Mouse (Mus musculus) CD4-positive, CD25-positive, alpha-beta regulatory T cell, adult 4 months (primary cell): ENCODE measurements at regions not wholly inside any gene's neighbourhood (a gene's known extent, or its start where the extent isn't known, plus 50 kb on each side); places are given as distances from the start of the nearest gene placed in this dataset.

Source experiments
- ATAC-seq: one replicate; pipeline ENCODE4 v1.8.0; 2017

DNA sequence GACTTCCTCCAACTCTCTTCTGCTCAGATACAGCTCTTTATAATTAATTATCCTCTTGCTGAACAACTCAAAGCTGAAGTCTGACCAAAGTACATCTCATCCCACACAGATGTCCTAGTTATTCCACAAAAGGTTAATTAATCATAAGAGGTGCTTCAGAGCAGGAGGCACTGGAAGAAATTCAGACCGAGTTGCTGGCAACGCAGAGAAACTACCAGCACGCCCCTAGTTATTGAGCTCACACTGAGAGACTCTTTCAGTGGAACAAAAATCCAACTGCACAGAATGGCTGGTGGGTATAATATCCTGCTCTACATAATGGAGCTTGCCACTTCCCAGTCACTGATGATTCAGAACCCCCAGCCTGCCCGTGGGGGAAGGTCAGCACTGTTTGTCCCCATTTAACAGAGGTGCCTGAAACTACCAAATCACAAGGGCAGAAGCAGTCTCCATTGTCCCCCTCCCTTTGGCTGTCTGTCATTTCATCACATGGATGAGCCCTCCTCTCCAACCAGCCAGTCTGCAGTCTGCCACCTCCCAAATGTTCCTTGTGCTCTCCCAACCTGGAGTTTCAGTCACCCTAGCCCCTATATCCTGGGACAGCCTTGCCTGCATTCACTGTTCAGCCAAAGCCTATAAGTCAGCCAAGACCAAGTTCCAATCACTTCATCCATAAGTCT, 170.3 kb upstream of the Creb1 start:
- ATAC-seq, result no peak

DNA sequence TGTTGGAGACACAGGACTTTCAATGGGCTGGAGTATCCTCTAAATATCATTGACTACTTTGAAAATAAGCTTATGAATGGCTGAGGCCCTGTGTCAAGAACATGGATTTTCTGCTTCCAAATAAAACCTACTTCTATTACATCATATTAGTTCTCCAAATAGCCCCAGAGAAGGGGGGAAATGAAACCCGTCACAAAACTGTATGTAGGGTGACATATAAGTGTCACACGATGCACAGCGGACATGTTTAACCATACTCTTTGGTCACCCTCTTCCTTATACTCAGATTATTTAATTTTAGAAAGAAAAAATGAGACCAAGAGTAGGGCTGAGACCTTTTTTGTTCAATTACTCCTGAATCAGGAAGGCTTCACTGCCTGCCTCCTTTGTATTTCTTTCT, 189.2 kb upstream of the Creb1 start:
- no peak for ATAC-seq

- ATAC-seq, result no peak
Observed at GRCm38 (mm10) chr1:64341596-64341995, 190.8 kb upstream of the Creb1 start.

GRCm38 (mm10) chr1:64338575-64338961, 193.9 kb upstream of the Creb1 start:
- ATAC-seq, result no peak

GRCm38 (mm10) chr1:64337619-64338574, 194.5 kb upstream of the Creb1 start:
- ATAC-seq, result no peak

GRCm38 (mm10) chr1:64331566-64331965, 200.9 kb upstream of the Creb1 start:
- ATAC-seq, result no peak

DNA sequence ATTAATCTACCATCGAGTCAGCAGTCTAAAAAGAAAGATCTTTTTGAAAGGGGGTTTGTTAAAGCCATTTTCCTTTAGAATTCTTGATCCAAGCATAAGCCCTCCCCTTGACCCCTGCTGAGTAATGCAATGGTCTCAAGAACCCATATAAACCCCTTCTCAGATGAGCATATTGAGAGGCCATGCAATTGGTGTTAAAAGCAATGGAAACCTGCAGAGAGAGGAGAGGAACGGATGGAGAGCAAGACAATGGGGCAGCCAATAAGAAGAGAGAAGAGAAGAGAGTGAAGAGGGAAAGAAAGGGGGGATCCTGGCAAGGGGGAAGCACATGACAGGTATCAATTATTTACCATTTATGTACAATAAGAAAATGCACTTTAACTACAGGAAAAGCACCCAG, 201.7 kb upstream of the Creb1 start:
- no peak for ATAC-seq

DNA sequence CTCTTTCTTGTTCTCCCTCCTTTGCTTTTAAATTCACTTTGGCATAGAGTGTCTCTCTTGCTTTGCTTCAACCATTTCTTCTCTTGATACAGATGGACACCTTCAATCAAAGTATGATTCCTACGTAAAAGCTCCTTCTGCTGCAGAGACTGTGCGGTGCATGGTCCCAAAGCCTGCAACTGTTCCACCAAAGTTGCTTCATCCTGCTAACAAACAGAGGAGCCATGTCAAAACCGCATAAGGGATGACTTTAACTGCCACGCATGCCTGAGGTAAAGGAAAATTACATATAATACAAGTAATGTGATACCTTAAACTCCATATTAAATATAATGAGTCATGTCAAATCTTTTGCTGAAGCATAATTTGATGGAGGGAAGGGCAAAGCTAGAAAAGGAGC, 200.1 kb upstream of the Klf7 start:
- no peak for ATAC-seq

- ATAC-seq, result no peak
Observed at GRCm38 (mm10) chr1:64319155-64319582, 197.1 kb upstream of the Klf7 start.

- ATAC-seq, result no peak
Observed at GRCm38 (mm10) chr1:64318440-64319154, 196.5 kb upstream of the Klf7 start.

- ATAC-seq, result no peak
Observed at GRCm38 (mm10) chr1:64317032-64317636, 195.1 kb upstream of the Klf7 start.

GRCm38 (mm10) chr1:64311371-64311770, 189.3 kb upstream of the Klf7 start:
- no peak for ATAC-seq

DNA sequence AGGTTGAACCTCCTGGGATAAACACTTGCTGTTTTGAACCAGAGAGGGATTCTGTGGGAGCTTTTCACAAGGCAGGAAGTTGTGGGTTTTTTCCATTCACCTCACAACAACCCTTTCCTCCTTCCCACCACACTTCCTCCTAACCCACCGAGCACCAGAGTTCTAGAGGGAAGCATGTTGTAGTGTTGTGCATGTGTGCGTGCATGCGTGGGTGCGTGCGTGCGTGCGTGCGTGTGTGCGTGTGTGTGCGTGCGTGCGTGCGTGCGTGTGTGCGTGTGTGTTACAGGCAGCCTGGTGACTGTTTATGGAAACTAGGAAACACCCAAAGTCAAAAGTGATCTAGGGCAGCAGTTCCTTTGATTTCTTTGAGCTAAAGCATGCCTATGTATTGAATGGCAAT, 186.5 kb upstream of the Klf7 start:
- peak; percentile 62 for ATAC-seq

DNA sequence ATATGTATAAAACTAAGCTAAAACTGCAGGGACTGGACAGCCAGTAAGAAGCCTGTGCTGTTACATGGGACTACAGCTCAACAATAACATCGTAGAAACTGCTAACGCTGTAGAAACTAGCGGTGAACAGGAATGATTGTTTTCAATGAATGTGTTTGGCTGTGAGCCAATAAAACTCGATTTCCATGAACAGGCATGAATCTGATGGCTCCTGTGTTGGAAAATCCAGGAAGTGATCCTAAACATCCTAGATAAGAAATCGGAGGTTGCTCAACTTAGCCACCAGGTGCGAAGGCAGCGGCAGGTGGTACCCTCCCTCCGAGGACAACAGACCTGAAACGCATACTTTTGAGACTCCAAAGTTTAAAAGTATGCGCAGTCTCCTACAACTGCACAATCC, 186.0 kb upstream of the Klf7 start:
- no peak for ATAC-seq

DNA sequence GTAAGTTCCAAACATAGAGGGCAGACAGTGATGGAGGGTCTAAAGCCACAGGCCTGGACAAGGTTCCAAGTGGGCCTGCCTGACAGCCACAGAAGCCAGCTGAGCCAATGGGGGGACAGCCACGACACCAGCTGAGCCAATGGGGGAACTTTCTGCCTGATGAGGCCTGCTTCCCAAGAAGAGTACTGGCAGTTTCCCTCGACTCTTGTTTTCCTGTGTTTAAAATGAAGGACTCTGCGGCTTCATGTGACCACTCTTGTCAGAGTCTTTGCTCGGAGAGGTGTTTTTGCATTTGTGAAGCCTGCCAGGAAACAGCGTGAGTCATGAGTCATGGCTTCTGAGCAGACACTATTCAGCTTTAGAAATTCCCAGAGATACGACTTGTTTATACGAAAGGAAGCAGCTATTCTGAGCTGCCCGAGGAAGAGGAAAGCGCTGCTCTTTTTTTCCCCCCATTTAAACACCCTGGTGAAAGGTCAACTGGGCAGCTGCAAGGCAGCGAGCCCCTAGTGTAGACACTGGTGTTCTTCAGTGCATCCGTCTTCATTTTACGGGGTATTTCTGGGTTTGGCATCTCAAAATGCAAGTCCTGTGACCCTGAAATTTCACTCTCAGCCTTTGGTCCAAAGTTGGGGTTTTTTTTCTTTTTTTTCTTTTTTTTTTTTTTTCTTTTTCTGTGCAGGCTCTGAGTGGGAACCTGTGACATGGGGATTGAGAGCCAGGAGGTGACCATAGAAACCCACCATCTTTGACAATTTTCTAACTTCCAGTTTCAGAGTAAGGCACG, 183.5 kb upstream of the Klf7 start:
- peak; percentile 38 for ATAC-seq

- peak; percentile 81 for ATAC-seq
Observed at GRCm38 (mm10) chr1:64302833-64303358, 180.8 kb upstream of the Klf7 start.

GRCm38 (mm10) chr1:64301530-64302061, 179.5 kb upstream of the Klf7 start:
- no peak for ATAC-seq

- peak; percentile 45 for ATAC-seq
Observed at GRCm38 (mm10) chr1:64300951-64301529, 179.0 kb upstream of the Klf7 start.

- no peak for ATAC-seq
Observed at GRCm38 (mm10) chr1:64298950-64299349, 176.9 kb upstream of the Klf7 start.

DNA sequence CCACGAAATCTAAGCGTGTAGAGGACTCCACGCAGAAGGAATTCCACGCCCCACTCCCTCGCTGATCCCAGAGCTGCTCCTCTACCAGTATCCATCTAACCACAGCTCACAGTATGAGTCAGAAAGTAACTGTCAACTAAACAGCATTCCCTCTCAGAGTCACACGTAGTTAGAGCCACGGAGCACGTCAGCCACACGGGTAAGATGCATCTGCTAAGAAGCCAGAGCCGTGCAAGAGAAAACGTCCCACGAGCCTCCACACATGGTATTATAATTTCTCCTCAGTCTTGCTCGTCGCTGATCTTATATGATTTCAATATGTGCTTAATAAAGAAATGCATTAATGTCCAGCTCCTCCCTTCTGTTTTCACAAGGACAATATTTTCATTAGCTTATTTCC, 176.1 kb upstream of the Klf7 start:
- ATAC-seq, result no peak

- ATAC-seq, result no peak
Observed at GRCm38 (mm10) chr1:64297343-64297742, 175.3 kb upstream of the Klf7 start.
